Mouse (Mus musculus) kidney, adult 2 months (tissue): ENCODE measurements at regions not wholly inside any gene's neighbourhood (a gene's known extent, or its start where the extent isn't known, plus 50 kb on each side); places are given as distances from the start of the nearest gene placed in this dataset.

ENCODE experiments used
- CTCF ChIP-seq: fragments of 200-500 bp; conservative IDR thresholded peaks from 2 replicates; pipeline ENCODE4 v1.5.1; 2011; ENCODE audit warnings: low read depth, mild to moderate bottlenecking, control low read depth, low read length, moderate library complexity, mixed read lengths; ENCODE audit not compliant: insufficient read depth, insufficient read length
- POLR2A ChIP-seq: fragments of 200-500 bp; IDR thresholded peaks from one replicate; pipeline ENCODE4 v1.6.1; 2011; ENCODE audit warnings: low read depth, low read length, control low read depth

DNA sequence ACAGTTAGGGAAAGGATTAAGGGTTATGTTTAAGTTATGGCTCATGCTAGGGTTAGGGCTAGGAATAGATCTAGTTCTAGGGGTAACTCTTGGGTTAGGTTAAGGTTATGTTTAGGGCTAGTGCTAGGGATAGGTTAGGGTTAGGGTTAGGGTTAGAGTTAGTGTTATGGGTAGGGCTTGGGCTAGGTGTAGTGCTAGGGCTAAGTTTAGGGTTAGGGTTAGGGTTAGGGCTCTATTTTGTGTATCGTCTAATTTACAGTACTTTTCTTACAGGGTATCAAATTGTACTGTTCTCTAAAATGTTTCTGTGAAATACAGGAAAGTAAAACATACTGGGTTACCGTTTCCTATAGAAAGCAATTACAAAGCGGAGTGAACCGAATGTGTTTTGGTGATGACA, 64.8 kb downstream of the Ptchd3 start:
- TF ChIP-seq POLR2A, result no peak
- no peak for TF ChIP-seq CTCF
